10 mouse cellular contexts compared by ENCODE assay signal in the genomic region with DNA sequence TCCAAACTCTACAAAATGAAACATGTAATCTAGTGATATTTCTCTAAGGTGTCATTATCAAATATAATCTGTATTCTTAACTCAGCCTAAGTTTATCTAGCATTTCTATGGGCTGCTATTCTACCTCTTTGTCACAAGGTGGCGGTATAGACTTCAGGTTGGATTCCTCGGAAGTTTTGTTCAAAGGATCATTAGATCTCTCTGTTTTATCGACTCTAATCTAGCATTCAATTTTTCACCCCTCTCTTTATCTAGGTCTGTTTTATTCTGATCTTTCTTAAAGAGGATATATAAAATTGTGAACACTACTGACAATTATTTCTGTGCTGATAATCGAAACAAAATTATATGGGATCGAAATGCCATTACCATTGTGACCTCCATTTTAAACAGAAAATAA. TPM values are rescaled to one million over a fixed set of nuclear protein-coding genes. Genes with fewer than 3 reads are reported as not detected.
A peak's percentile ranks its signal among the peaks of the same experiment; 100 is the strongest.
DNase-seq lines count a peak whose midpoint lies in the region; ATAC-seq and TF ChIP-seq lines count a peak whose summit lies in the region.
"Had no signal": no experiment of that assay in that cellular context is flagged by ENCODE, and none has a peak within 500 bp of the region (broad histone marks: within the 10 kb centered on the region; RNA-seq: fewer than 3 reads in every experiment).

No protein-coding gene starts in this region.

- WGBS in hindbrain, embryonic 11.5 days = 21% methylated on average over 5 of the region's 5 CpGs
- WGBS in hindbrain, embryonic 12.5 days = 23% methylated on average over 5 of the region's 5 CpGs
- WGBS in liver, postnatal 0 days (ENCODE audit: insufficient replicate concordance) = 23% methylated on average over 5 of the region's 5 CpGs

- no peaks in the 10 kb centered on the region for H3K27me3 ChIP-seq in hindbrain, embryonic 11.5 days (ENCODE audit: control insufficient read depth, insufficient read depth, low read length)
- H3K27me3 ChIP-seq in hindbrain, embryonic 12.5 days = no peaks in the 10 kb centered on the region
- no peaks in the 10 kb centered on the region for H3K27me3 ChIP-seq in liver, postnatal 0 days (ENCODE audit: insufficient read depth, low read length)
- H3K27me3 ChIP-seq: embryonic facial prominence, embryonic 12.5 days; heart, embryonic 15.5 days; limb, embryonic 13.5 days had no signal

- H3K4me1 ChIP-seq in hindbrain, embryonic 11.5 days (replicated peaks; ENCODE audit: control insufficient read depth, insufficient read depth, low read length) = no peaks in the 10 kb centered on the region
- H3K4me1 ChIP-seq in hindbrain, embryonic 12.5 days = peaks cover 5% of the 10 kb centered on the region
- H3K4me1 ChIP-seq in liver, postnatal 0 days (ENCODE audit: insufficient read depth) = peaks cover 6% of the 10 kb centered on the region; the same call in 1 of the 2 replicates

- no peaks in the 10 kb centered on the region for H3K9me3 ChIP-seq in hindbrain, embryonic 11.5 days (ENCODE audit: control insufficient read depth, low read length)
- H3K9me3 ChIP-seq in hindbrain, embryonic 12.5 days (replicated peaks) = peaks cover 3% of the 10 kb centered on the region
- H3K9me3 ChIP-seq in liver, postnatal 0 days (ENCODE audit: low read length) = no peaks in the 10 kb centered on the region
- H3K9me3 ChIP-seq: heart, embryonic 15.5 days; limb, embryonic 13.5 days had no signal

- peak; percentile 85 for TF ChIP-seq CTCF in liver, postnatal 0 days (IDR thresholded peaks at IDR 0.05; ENCODE audit: low read depth)

- no peak overlapping the region for H3K4me3 ChIP-seq in hindbrain, embryonic 11.5 days (ENCODE audit: low read depth, low read length)
- H3K4me3 ChIP-seq in hindbrain, embryonic 12.5 days = no peak overlapping the region
- peak overlapping the region; percentile 29; the same call in 1 of the 2 replicates for H3K4me3 ChIP-seq in liver, postnatal 0 days (ENCODE audit: low read depth, low read length)

- ATAC-seq in hindbrain, embryonic 11.5 days (ENCODE audit: low FRiP score) = no peak
- no peak for ATAC-seq in hindbrain, embryonic 12.5 days (ENCODE audit: low FRiP score)
- ATAC-seq in liver, postnatal 0 days = no peak

- H3K4me2 ChIP-seq in hindbrain, embryonic 11.5 days (replicated peaks; ENCODE audit: low read depth, low read length) = no peak overlapping the region
- no peak overlapping the region for H3K4me2 ChIP-seq in hindbrain, embryonic 12.5 days (replicated peaks)
- peak overlapping the region; percentile 75 for H3K4me2 ChIP-seq in liver, postnatal 0 days (ENCODE audit: low read depth, low read length)

- H3K27ac ChIP-seq in hindbrain, embryonic 11.5 days (ENCODE audit: low read depth, low read length) = no peak overlapping the region
- H3K27ac ChIP-seq in hindbrain, embryonic 12.5 days = no peak overlapping the region
- no peak overlapping the region for H3K27ac ChIP-seq in liver, postnatal 0 days (ENCODE audit: low read depth)
- H3K27ac ChIP-seq: limb, embryonic 13.5 days had no signal

- H3K36me3 ChIP-seq in hindbrain, embryonic 11.5 days (ENCODE audit: control insufficient read depth, insufficient read depth, low read length) = no peaks in the 10 kb centered on the region
- H3K36me3 ChIP-seq in hindbrain, embryonic 12.5 days = no peaks in the 10 kb centered on the region
- no peaks in the 10 kb centered on the region for H3K36me3 ChIP-seq in liver, postnatal 0 days (replicated peaks; ENCODE audit: insufficient read depth, low read length)
- H3K36me3 ChIP-seq: embryonic facial prominence, embryonic 12.5 days; heart, embryonic 15.5 days; limb, embryonic 13.5 days had no signal

- peak; percentile 29 for DNase-seq in hindbrain, embryonic 11.5 days (ENCODE audit: low spot score)
- DNase-seq in CD4-positive, CD25-positive, alpha-beta regulatory T cell, adult 2 months (ENCODE audit: low read depth, low spot score) = peak; percentile 59
- DNase-seq in NIH3T3 (ENCODE audit: low read depth) = peak; percentile 38
- no peak for DNase-seq in liver, postnatal 0 days
- no peak for DNase-seq in adrenal gland, postnatal 10 days
- no peak for DNase-seq in natural killer cell, adult 2 months (ENCODE audit: low spot score in 2 of 2)

- no peak overlapping the region for H3K9ac ChIP-seq in hindbrain, embryonic 11.5 days (ENCODE audit: low read depth, low read length)
- H3K9ac ChIP-seq in hindbrain, embryonic 12.5 days = no peak overlapping the region
- H3K9ac ChIP-seq in liver, postnatal 0 days (replicated peaks) = no peak overlapping the region
- H3K9ac ChIP-seq: limb, embryonic 13.5 days had no signal

- TF ChIP-seq EP300 in liver, postnatal 0 days (IDR thresholded peaks at IDR 0.05; ENCODE audit: low read depth) = no peak

RNA-seq across cellular contexts. Expression of a gene that starts 5.5 kb away (rescaled TPM):
- 140 and 147 TPM in 2 replicates for polyA plus RNA-seq in hindbrain, embryonic 11.5 days (2014; fragmentation: Nextera tagmentation; extraction: Ambion mirVana)
- 113 and 116 TPM in 2 replicates for polyA plus RNA-seq in hindbrain, embryonic 12.5 days (2016; fragmentation: Nextera tagmentation; extraction: Ambion mirVana)
- polyA plus RNA-seq in liver, postnatal 0 days (2015; fragmentation: Nextera tagmentation; extraction: Ambion mirVana) = 57.6 and 57.7 TPM in 2 replicates
- 100 to 1,000 TPM; 215 to 222 TPM for total RNA-seq in adrenal gland, postnatal 10 days (2021)

RNA-seq across cellular contexts. Expression of a gene that starts 6.5 kb away (rescaled TPM):
- 38.0 and 41.0 TPM in 2 replicates for polyA plus RNA-seq in hindbrain, embryonic 11.5 days (2014; fragmentation: Nextera tagmentation; extraction: Ambion mirVana)
- polyA plus RNA-seq in hindbrain, embryonic 12.5 days (2016; fragmentation: Nextera tagmentation; extraction: Ambion mirVana) = 63.5 and 65.8 TPM in 2 replicates
- polyA plus RNA-seq in liver, postnatal 0 days (2015; fragmentation: Nextera tagmentation; extraction: Ambion mirVana) = 13.5 and 13.7 TPM in 2 replicates
- 10 to 100 TPM; 47.5 to 53.4 TPM for total RNA-seq in adrenal gland, postnatal 10 days (2021)

RNA-seq across cellular contexts. Expression of a gene that starts 18.8 kb away (rescaled TPM):
- 2.7 and 3.0 TPM in 2 replicates for polyA plus RNA-seq in hindbrain, embryonic 11.5 days (2014; fragmentation: Nextera tagmentation; extraction: Ambion mirVana)
- polyA plus RNA-seq in hindbrain, embryonic 12.5 days (2016; fragmentation: Nextera tagmentation; extraction: Ambion mirVana) = 4.1 and 16.7 TPM in 2 replicates
- 2.2 and 34.1 TPM in 2 replicates for polyA plus RNA-seq in liver, postnatal 0 days (2015; fragmentation: Nextera tagmentation; extraction: Ambion mirVana)
- total RNA-seq in adrenal gland, postnatal 10 days (2021) = 100 to 1,000 TPM; 189 to 579 TPM

RNA-seq across cellular contexts. Expression of a gene that starts 21.5 kb away (rescaled TPM):
- polyA plus RNA-seq in hindbrain, embryonic 11.5 days (2014; fragmentation: Nextera tagmentation; extraction: Ambion mirVana) = 54.5 and 55.1 TPM in 2 replicates
- 76.8 and 90.1 TPM in 2 replicates for polyA plus RNA-seq in hindbrain, embryonic 12.5 days (2016; fragmentation: Nextera tagmentation; extraction: Ambion mirVana)
- polyA plus RNA-seq in liver, postnatal 0 days (2015; fragmentation: Nextera tagmentation; extraction: Ambion mirVana) = 12.0 and 13.6 TPM in 2 replicates
- 10 to 100 TPM; 65.0 to 84.5 TPM for total RNA-seq in adrenal gland, postnatal 10 days (2021)

RNA-seq across cellular contexts. Expression of a gene that starts 53.1 kb away (rescaled TPM):
- polyA plus RNA-seq in hindbrain, embryonic 11.5 days (2014; fragmentation: Nextera tagmentation; extraction: Ambion mirVana) = 19.5 and 20.2 TPM in 2 replicates
- polyA plus RNA-seq in hindbrain, embryonic 12.5 days (2016; fragmentation: Nextera tagmentation; extraction: Ambion mirVana) = 31.1 and 32.1 TPM in 2 replicates
- 7.1 and 7.2 TPM in 2 replicates for polyA plus RNA-seq in liver, postnatal 0 days (2015; fragmentation: Nextera tagmentation; extraction: Ambion mirVana)
- 10 to 100 TPM; 26.5 to 42.3 TPM for total RNA-seq in adrenal gland, postnatal 10 days (2021)

Comparison
In these comparisons a context has a peak if more than half of its experiments do, and no peak if none do; other contexts are left out.
1. DNase-seq: peak in hindbrain, embryonic 11.5 days (single experiment), CD4-positive, CD25-positive, alpha-beta regulatory T cell, adult 2 months (single experiment) and NIH3T3 (single experiment); none in liver, postnatal 0 days (single experiment), adrenal gland, postnatal 10 days (single experiment) and natural killer cell, adult 2 months (0 of 2).